Mouse (Mus musculus) intestine, embryonic 15.5 days (tissue): ENCODE results near the gene Hagh. TPM values are rescaled to one million over a fixed set of nuclear protein-coding genes. Genes with fewer than 3 reads are reported as not detected.

ENCODE experiments used
- ATAC-seq: fragments of 200-750 bp; cut with Nextera tagmentation; 2 replicates; pipeline ENCODE4 v1.8.0; 2017; ENCODE audit warnings: moderate TSS enrichment, moderate library complexity
- H3K27ac ChIP-seq: fragments of 300-500 bp; sonication (generic); 2 replicates; pipeline ENCODE4 v1.5.1; 2015; ENCODE audit warnings: mild to moderate bottlenecking, inconsistent platforms
- H3K27me3 ChIP-seq: fragments of 300-500 bp; sonication (generic); replicated peaks from 2 replicates; pipeline ENCODE4 v1.6.1; 2015; ENCODE audit warnings: inconsistent platforms
- H3K36me3 ChIP-seq: fragments of 300-500 bp; sonication (generic); 2 replicates; pipeline ENCODE4 v1.6.1; 2015; ENCODE audit warnings: inconsistent platforms
- H3K4me1 ChIP-seq: fragments of 300-500 bp; sonication (generic); replicated peaks from 2 replicates; pipeline ENCODE4 v1.6.1; 2015; ENCODE audit warnings: inconsistent platforms
- H3K4me2 ChIP-seq: fragments of 300-500 bp; sonication (generic); replicated peaks from 2 replicates; pipeline ENCODE4 v1.6.1; 2015; ENCODE audit warnings: mild to moderate bottlenecking, inconsistent platforms
- H3K4me3 ChIP-seq: fragments of 300-500 bp; sonication (generic); replicated peaks from 2 replicates; pipeline ENCODE4 v1.5.1; 2015; ENCODE audit warnings: inconsistent platforms
- H3K9ac ChIP-seq: fragments of 300-500 bp; sonication (generic); 2 replicates; pipeline ENCODE4 v1.6.1; 2015; ENCODE audit warnings: inconsistent platforms
- H3K9me3 ChIP-seq: fragments of 300-500 bp; sonication (generic); 2 replicates; pipeline ENCODE4 v1.6.1; 2016; ENCODE audit warnings: inconsistent platforms
- WGBS: fragments of 180-500 bp; shearing (Covaris S2); methylation state at CpG from one replicate; pipeline ENCODE4 v1.1.7; 2015; 5-methylcytosine and 5-hydroxymethylcytosine counted together
- polyA plus RNA-seq: library from polyadenylated mRNA; unstranded; fragments of >200 nt; fragmentation: Nextera tagmentation; extraction: Ambion mirVana; gene quantifications from 2 replicates; pipeline ENCODE4 v1.2.1, GENCODE M21; 2015

Gene Hagh
- polyA plus RNA-seq, 1 experiment from 2014 or later: 55.1 TPM

DNA sequence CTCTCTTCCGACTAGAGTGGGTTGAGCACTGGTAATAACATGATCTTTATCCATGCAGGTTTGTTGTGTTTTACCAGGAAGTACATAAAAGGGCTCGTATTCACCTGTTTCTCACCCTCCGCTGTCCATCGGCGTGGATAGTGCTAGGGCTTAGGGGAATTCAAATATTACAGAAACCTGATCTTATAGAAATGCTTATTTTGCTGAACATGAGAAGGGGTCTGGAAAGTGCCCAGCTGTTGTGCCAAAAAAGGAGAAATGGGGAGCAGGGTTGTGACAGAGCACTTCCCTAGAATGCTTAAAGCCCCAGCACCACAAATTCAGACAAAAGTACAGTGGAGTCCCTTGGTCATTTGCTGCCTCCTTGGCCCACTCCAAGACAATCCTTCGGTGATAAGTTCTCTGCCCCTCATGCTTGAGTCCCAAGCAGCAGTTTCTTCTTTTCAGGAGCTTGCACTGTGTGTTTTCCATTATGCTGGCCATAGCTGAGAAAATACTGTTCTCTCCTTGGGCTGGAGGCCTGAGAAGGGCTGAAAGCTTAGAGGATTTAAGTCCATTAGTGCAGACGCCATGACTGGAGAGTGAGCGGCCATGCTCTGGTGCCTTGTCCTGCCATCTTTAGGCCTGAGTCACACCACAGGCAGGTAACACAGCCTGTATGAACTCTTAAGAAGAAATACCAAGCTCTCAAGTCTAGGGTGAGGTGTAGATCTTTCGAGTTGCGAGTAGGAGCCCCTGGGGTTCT lies 11.6 kb downstream of the Hagh start:
- peaks cover 8% of the 10 kb centered on the region; the same call in 1 of the 2 replicates for H3K36me3 ChIP-seq
- peak overlapping the region; percentile 90 for H3K4me3 ChIP-seq
- ATAC-seq: no peak
- peak overlapping the region; percentile 86 for H3K4me2 ChIP-seq
- 0 out of 2 replicates have a peak overlapping the region, but pooled peaks have one; percentile 2 for H3K9ac ChIP-seq
- no peaks in the 10 kb centered on the region for H3K27me3 ChIP-seq
- 79% methylated on average over 10 of the region's 10 CpGs for WGBS
- peaks cover 12% of the 10 kb centered on the region for H3K4me1 ChIP-seq
- no peaks in the 10 kb centered on the region for H3K9me3 ChIP-seq
- H3K27ac ChIP-seq: no peak overlapping the region

DNA sequence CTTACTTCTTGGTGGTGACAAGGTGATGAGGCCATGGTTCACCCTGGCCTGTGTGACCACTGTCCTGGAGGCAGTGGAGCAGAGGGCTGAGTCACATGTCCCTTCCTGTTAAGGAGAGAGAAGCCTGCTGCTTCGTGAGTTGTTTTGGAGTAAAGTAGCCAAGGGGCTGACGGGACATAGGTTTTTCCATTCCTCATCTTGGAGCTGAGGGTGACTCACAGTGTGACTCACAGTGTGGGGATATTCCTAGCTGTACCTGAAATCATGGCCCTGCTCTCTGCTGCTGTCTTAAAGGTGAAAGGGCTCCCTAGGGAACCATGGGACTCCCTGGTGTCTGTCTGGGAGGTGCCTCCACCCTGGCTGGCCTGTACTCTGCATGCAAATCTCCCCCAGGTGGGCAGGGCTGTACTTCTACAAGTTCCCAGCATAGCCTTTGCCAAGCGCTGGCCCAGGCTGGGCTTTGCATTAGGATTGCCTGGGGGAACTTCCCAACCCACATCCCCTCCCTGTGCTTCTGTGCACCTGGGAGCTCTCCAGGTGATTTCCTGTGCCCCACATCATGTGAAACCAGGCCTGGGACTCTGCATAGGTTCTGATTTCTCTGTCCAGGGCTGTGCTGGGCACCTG lies 16.0 kb downstream of the Hagh start:
- Histone ChIP-seq H3K36me3 (peaks cover 8% of the 10 kb centered on the region; the same call in 1 of the 2 replicates), H3K4me1 (peaks cover 4% of the 10 kb centered on the region; the same call in 1 of the 2 replicates), H3K27me3 (no peaks in the 10 kb centered on the region), H3K9me3 (no peaks in the 10 kb centered on the region), H3K4me3 (no peak overlapping the region), H3K9ac (no peak overlapping the region), H3K4me2 (no peak overlapping the region), H3K27ac (no peak overlapping the region)
- WGBS: 82% methylated on average over 3 of the region's 3 CpGs
- no peak for ATAC-seq

- Histone ChIP-seq H3K4me3 (no peak overlapping the region), H3K4me2 (no peak overlapping the region), H3K9ac (no peak overlapping the region), H3K9me3 (no peaks in the 10 kb centered on the region), H3K4me1 (no peaks in the 10 kb centered on the region), H3K27ac (no peak overlapping the region), H3K27me3 (no peaks in the 10 kb centered on the region), H3K36me3 (peaks cover 8% of the 10 kb centered on the region; the same call in 1 of the 2 replicates)
- 89% methylated on average over 13 of the region's 13 CpGs for WGBS
- no peak for ATAC-seq
Observed at GRCm38 (mm10) chr17:24856589-24856988, 16.6 kb downstream of the Hagh start.

DNA sequence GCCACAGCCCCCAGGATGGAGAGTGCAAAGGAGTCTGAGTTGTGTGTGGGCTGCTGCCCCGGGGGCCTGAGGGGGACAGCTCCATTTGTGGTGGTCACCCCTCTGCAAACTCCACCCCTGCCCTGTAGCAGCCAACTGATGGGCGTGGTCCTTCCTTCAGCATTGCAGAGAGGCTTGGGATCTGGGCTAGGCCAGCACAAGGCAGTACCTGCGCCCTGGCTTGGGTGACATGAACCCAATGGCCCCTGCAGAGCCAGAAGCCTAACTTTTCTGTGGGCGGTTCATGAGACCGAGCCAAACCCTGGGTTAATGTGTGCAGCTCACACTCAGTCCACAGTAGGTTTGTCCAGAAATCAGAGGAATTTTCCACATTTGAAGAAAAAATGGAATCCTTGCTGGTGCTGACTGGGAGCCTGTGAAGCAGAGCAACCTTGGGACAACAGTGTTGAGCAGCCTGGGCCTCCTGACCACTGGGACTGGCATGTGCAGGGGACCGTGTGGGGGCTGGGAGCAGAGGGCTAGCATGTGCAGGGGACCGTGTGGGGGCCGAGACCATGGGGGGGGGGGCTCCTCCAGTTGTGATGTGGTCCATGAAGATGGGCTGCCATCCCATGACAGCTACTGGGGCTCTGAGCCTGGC lies 18.0 kb downstream of the Hagh start:
- Histone ChIP-seq H3K27ac (no peak overlapping the region), H3K9ac (no peak overlapping the region), H3K36me3 (peaks cover 11% of the 10 kb centered on the region; the same call in 1 of the 2 replicates), H3K27me3 (no peaks in the 10 kb centered on the region), H3K9me3 (no peaks in the 10 kb centered on the region), H3K4me3 (no peak overlapping the region), H3K4me1 (no peaks in the 10 kb centered on the region), H3K4me2 (no peak overlapping the region)
- WGBS: 86% methylated on average over 8 of the region's 8 CpGs
- ATAC-seq: no peak

DNA sequence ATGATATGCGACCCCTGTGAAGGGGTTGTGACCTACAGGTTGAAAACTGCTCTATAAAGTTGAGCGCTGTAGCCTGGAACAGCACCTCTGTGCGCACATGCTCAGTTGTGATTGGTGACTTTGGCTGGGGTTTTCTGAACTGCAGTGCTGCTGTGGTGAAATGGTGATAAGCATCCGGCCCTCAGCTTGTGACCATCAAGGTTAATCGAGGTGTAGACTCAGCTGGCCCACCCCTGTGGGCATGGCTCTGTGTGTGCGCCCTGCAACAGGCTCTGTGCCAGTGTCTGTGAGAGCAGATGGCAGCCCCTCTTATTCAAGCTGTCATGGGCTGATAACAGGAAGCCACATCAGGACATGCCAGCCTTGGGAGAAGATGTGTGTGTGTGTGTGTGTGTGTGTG lies 19.0 kb downstream of the Hagh start:
- peak; percentile 65; the same call in 1 of the 2 replicates for ATAC-seq
- no peaks in the 10 kb centered on the region for H3K27me3 ChIP-seq
- H3K27ac ChIP-seq: no peak overlapping the region
- H3K4me1 ChIP-seq: no peaks in the 10 kb centered on the region
- H3K36me3 ChIP-seq: peaks cover 8% of the 10 kb centered on the region; the same call in 1 of the 2 replicates
- no peak overlapping the region for H3K4me2 ChIP-seq
- H3K9ac ChIP-seq: no peak overlapping the region
- WGBS: 88% methylated on average over 6 of the region's 6 CpGs
- no peaks in the 10 kb centered on the region for H3K9me3 ChIP-seq
- no peak overlapping the region for H3K4me3 ChIP-seq

DNA sequence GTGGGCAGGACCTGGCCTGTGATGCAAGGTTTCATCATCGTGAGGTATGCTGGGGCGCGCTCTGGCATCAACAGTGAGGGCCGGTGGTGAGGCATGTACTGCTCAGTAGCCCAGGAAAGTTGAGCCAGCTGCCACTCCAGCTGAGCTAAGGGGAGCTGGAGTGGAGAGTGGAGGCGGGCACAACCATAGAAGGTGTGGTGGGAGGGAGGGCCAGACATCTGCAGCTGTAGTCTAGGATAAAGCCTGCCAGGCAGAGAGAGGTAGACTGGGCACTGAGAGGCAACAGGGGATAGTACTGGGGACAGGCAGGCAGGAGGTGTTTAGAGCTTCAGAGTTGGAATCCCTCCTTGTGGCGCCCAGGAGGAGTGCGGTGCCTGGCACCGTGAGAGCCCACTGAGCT lies 20.1 kb downstream of the Hagh start:
- no peaks in the 10 kb centered on the region for H3K27me3 ChIP-seq
- WGBS: 89% methylated on average over 8 of the region's 8 CpGs
- H3K9ac ChIP-seq: no peak overlapping the region
- H3K4me3 ChIP-seq: no peak overlapping the region
- no peaks in the 10 kb centered on the region for H3K9me3 ChIP-seq
- no peak for ATAC-seq
- peaks cover 9% of the 10 kb centered on the region; the same call in 1 of the 2 replicates for H3K36me3 ChIP-seq
- H3K27ac ChIP-seq: no peak overlapping the region
- no peak overlapping the region for H3K4me2 ChIP-seq
- H3K4me1 ChIP-seq: no peaks in the 10 kb centered on the region

- Histone ChIP-seq H3K4me1 (no peaks in the 10 kb centered on the region), H3K9ac (no peak overlapping the region), H3K27ac (no peak overlapping the region), H3K27me3 (no peaks in the 10 kb centered on the region), H3K36me3 (peaks cover 9% of the 10 kb centered on the region; the same call in 1 of the 2 replicates), H3K4me3 (no peak overlapping the region), H3K9me3 (no peaks in the 10 kb centered on the region), H3K4me2 (no peak overlapping the region)
- no peak for ATAC-seq
- 93% methylated on average over 3 of the region's 3 CpGs for WGBS
Observed at GRCm38 (mm10) chr17:24861785-24862184, 21.8 kb downstream of the Hagh start.

- Histone ChIP-seq H3K4me1 (no peaks in the 10 kb centered on the region), H3K4me2 (no peak within 1 kb of the TSS), H3K9me3 (no peaks in the 10 kb centered on the region), H3K27ac (no peak within 1 kb of the TSS), H3K27me3 (no peaks in the 10 kb centered on the region), H3K36me3 (peaks cover 9% of the 10 kb centered on the region; the same call in 1 of the 2 replicates), H3K9ac (no peak within 1 kb of the TSS), H3K4me3 (no peak within 1 kb of the TSS)
- no peak for ATAC-seq
- 85% methylated on average over 8 of the region's 8 CpGs for WGBS
Observed at GRCm38 (mm10) chr17:24865776-24866175, 25.8 kb downstream of the Hagh start, which contains the start of gene Igfals. Igfals (plus strand) TSS chr17:24865997.

GRCm38 (mm10) chr17:24867914-24868313 lies 28.0 kb downstream of the Hagh start:
- no peak overlapping the region for H3K9ac ChIP-seq
- no peak overlapping the region for H3K27ac ChIP-seq
- no peaks in the 10 kb centered on the region for H3K27me3 ChIP-seq
- H3K36me3 ChIP-seq: peaks cover 6% of the 10 kb centered on the region; the same call in 1 of the 2 replicates
- ATAC-seq: no peak
- H3K4me1 ChIP-seq: no peaks in the 10 kb centered on the region
- H3K4me2 ChIP-seq: no peak overlapping the region
- no peak overlapping the region for H3K4me3 ChIP-seq
- 94% methylated on average over 10 of the region's 10 CpGs for WGBS
- no peaks in the 10 kb centered on the region for H3K9me3 ChIP-seq

DNA sequence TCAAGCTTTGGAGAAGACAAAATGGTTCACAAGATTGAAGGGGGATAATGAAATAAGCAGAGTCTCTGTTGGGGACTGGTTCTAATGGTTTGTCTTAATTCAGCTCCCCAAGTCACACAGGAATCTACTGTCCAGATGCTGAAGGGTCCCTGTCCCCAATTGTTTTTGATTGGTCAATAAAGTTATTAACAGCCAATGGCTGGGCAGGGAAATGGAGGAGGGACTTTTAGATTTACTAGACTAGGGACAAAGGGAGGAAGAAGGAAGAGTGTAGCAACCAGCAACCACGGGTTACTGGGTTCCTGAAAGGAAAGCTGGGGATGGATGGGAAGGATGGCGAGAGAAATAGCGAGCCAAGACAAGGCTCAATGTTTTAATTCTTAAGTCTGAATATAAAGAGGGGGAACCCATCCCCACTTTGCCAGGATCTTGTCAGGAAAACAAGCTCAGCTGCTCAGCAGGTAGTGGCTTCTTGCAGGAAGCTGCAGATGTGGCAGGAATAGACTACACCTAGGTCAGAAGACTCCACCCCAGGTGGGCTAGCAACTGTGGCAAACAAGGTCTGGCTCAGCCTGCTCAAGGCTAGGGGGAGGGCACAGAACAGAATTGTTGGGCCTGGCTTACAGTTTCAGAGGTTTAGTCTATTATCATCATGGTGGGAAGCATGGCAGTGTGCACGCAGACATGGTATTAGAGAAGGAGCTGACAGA lies 33.9 kb downstream of the Hagh start:
- H3K27ac ChIP-seq: no peak overlapping the region
- 50% methylated on average over 4 of the region's 4 CpGs for WGBS
- H3K9me3 ChIP-seq: no peaks in the 10 kb centered on the region
- no peak overlapping the region for H3K4me3 ChIP-seq
- H3K27me3 ChIP-seq: no peaks in the 10 kb centered on the region
- peaks cover 8% of the 10 kb centered on the region; the same call in 1 of the 2 replicates for H3K4me1 ChIP-seq
- H3K36me3 ChIP-seq: no peaks in the 10 kb centered on the region
- H3K9ac ChIP-seq: no peak overlapping the region
- H3K4me2 ChIP-seq: no peak overlapping the region
- no peak for ATAC-seq

DNA sequence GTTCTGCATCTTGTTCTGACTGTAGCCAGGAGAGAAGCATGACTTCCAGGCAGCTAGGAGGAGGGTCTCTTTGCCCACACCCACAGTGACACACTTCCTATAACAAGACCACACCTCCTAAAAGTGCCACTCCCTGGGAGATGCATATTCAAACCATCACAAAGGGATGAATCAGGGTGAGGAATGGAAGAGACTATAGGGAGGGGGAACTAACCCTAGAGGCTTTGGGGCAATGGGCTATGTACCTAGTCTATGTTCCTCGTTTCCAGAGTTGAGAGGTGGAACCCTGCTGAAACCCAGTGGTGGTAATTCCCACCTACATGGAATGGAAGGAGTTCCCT lies 34.4 kb downstream of the Hagh start:
- Histone ChIP-seq H3K4me2 (no peak overlapping the region), H3K27me3 (no peaks in the 10 kb centered on the region), H3K27ac (no peak overlapping the region), H3K4me3 (no peak overlapping the region), H3K4me1 (peaks cover 8% of the 10 kb centered on the region; the same call in 1 of the 2 replicates), H3K9ac (no peak overlapping the region), H3K9me3 (no peaks in the 10 kb centered on the region), H3K36me3 (no peaks in the 10 kb centered on the region)
- ATAC-seq: no peak
- WGBS: 56% methylated on average over 1 of the region's 1 CpGs

DNA sequence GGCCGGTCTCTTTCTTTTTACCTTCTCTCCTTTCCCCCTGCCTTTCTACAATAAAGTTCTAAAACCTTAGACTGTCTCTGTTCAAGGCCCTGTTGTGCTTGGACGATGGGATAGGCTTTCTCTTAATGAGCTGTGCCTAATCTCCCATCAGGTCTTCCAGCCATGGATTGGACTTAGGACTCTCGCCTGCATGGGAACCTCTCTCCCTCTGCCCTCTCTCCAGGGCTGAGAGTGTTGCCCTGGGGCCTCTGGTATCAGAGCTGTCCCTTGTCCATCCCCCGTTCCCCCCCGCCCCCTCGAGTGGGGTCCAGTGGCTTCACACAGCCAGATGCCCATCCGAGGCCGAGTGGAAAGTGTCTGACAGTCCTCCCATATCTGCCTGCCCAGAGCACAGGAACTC lies 35.0 kb downstream of the Hagh start:
- Histone ChIP-seq H3K4me2 (no peak overlapping the region), H3K27ac (no peak overlapping the region), H3K27me3 (no peaks in the 10 kb centered on the region)

More for the DNA sequence above, 35.0 kb downstream of the Hagh start:
- H3K9ac ChIP-seq: no peak overlapping the region
- H3K4me3 ChIP-seq: no peak overlapping the region
- no peaks in the 10 kb centered on the region for H3K36me3 ChIP-seq
- 81% methylated on average over 8 of the region's 8 CpGs for WGBS
- 0 out of 2 replicates have a peak, but pooled peaks have one; percentile 48 for ATAC-seq
- peaks cover 8% of the 10 kb centered on the region; the same call in 1 of the 2 replicates for H3K4me1 ChIP-seq
- H3K9me3 ChIP-seq: no peaks in the 10 kb centered on the region
